Mouse (Mus musculus) embryonic facial prominence, embryonic 11.5 days (tissue): Measurements from ENCODE around the gene Tctex1d4. TPM values are rescaled to one million over a fixed set of nuclear protein-coding genes. Genes with fewer than 3 reads are reported as not detected.

ENCODE experiments used
- ATAC-seq: fragments of 200-750 bp; cut with Nextera tagmentation; replicated peaks from 2 replicates; pipeline ENCODE4 v1.8.0; 2017; ENCODE audit warnings: low read depth; ENCODE audit not compliant: insufficient number of reproducible peaks, low FRiP score, low TSS enrichment
- DNase-seq: peaks from one replicate; pipeline ENCODE4 v3.0.0-alpha.2; 2015; ENCODE audit warnings: low spot score
- H3K27ac ChIP-seq: fragments of 300-500 bp; sonication (generic); replicated peaks from 2 replicates; pipeline ENCODE4 v1.5.1; 2014; ENCODE audit warnings: mild to moderate bottlenecking, low read depth, low read length, control low read depth
- H3K27me3 ChIP-seq: fragments of 300-500 bp; sonication (generic); 2 replicates; pipeline ENCODE4 v1.6.1; 2014; ENCODE audit warnings: mild to moderate bottlenecking, low read length, moderate library complexity, mixed read lengths; ENCODE audit not compliant: control insufficient read depth, insufficient read depth
- H3K36me3 ChIP-seq: fragments of 300-500 bp; sonication (generic); replicated peaks from 2 replicates; pipeline ENCODE4 v1.6.1; 2014; ENCODE audit warnings: low read depth, mild to moderate bottlenecking, low read length, moderate library complexity, mixed read lengths; ENCODE audit not compliant: control insufficient read depth, insufficient read depth
- H3K4me1 ChIP-seq: fragments of 300-500 bp; sonication (generic); 2 replicates; pipeline ENCODE4 v1.6.1; 2014; ENCODE audit warnings: low read length, mixed read lengths; ENCODE audit not compliant: control insufficient read depth, insufficient read depth
- H3K4me2 ChIP-seq: fragments of 300-500 bp; sonication (generic); 2 replicates; pipeline ENCODE4 v1.6.1; 2014; ENCODE audit warnings: low read depth, mild to moderate bottlenecking, control low read depth, low read length, moderate library complexity
- H3K4me3 ChIP-seq: fragments of 300-500 bp; sonication (generic); 2 replicates; pipeline ENCODE4 v1.5.1; 2014; ENCODE audit warnings: low read depth, low read length, control low read depth
- H3K9ac ChIP-seq: fragments of 300-500 bp; sonication (generic); replicated peaks from 2 replicates; pipeline ENCODE4 v1.6.1; 2014; ENCODE audit warnings: mild to moderate bottlenecking, control low read depth, low read length
- H3K9me3 ChIP-seq: fragments of 300-500 bp; sonication (generic); replicated peaks from 2 replicates; pipeline ENCODE4 v1.6.1; 2016; ENCODE audit warnings: mild to moderate bottlenecking, low read length, inconsistent platforms, mixed read lengths; ENCODE audit not compliant: control insufficient read depth
- WGBS: fragments of 180-500 bp; shearing (Covaris S2); extraction: QIAGEN DNeasy Blood & Tissue Kit; methylation state at CpG from one replicate; pipeline ENCODE4 v1.1.7; 2014; 5-methylcytosine and 5-hydroxymethylcytosine counted together
- polyA plus RNA-seq: library from polyadenylated mRNA; unstranded; fragments of >200 nt; fragmentation: Nextera tagmentation; extraction: Ambion mirVana; gene quantifications from 2 replicates; pipeline ENCODE4 v1.2.1, GENCODE M21; 2014

Gene Tctex1d4
- polyA plus RNA-seq, 1 experiment from 2014 or later: not detected

DNA sequence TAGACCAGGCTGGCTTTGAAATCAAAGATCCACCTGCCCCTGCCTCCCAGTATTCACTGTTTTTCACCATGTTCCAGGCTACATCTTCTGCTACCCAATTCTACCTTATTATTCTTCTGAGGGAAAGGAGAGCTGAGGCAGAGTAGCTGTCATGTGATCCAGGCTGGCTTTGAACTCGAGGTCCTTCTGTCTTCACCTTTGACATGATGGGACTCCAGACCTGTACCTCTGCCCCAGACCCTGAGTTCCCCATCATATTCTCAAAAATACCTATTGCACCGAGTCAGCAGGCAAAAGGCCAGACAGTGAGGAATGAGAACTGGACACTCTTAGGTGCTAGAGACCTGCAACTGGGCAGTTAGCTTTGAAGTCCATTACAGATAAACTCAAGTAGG lies 8.0 kb downstream of the Tctex1d4 start:
- Histone ChIP-seq H3K4me2 (no peak overlapping the region), H3K9me3 (no peaks in the 10 kb centered on the region), H3K36me3 (no peaks in the 10 kb centered on the region), H3K27ac (no peak overlapping the region), H3K27me3 (peaks cover 14% of the 10 kb centered on the region), H3K4me1 (peaks cover 9% of the 10 kb centered on the region; the same call in 1 of the 2 replicates), H3K4me3 (no peak overlapping the region), H3K9ac (no peak overlapping the region)
- no peak for ATAC-seq
- DNase-seq: no peak
- 31% methylated on average over 2 of the region's 2 CpGs for WGBS

DNA sequence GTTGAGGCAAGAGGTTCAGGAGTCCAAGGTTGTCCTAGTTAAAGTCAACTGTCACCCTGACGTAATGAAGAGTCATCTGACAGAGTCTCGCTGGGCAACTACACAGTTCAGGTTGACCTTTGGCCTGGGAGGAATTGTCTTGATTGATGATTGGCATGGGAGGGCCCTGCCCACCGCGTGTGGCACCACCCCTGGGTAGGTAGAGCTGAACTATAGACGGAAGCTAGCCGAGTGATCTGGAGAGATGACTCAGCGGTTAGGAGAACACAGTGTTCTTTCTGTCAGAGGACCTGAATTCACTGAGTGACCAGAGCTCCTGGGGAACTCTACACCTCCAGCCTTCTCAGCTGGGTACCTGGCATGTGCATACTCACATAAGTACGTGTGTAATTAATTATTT lies 9.4 kb downstream of the Tctex1d4 start:
- no peaks in the 10 kb centered on the region for H3K9me3 ChIP-seq
- H3K4me3 ChIP-seq: no peak overlapping the region
- H3K27me3 ChIP-seq: peaks cover 14% of the 10 kb centered on the region
- ATAC-seq (no peak), DNase-seq (no peak)
- H3K36me3 ChIP-seq: no peaks in the 10 kb centered on the region
- peaks cover 9% of the 10 kb centered on the region; the same call in 1 of the 2 replicates for H3K4me1 ChIP-seq
- H3K4me2 ChIP-seq: no peak overlapping the region
- no peak overlapping the region for H3K27ac ChIP-seq
- WGBS: 21% methylated on average over 8 of the region's 8 CpGs
- H3K9ac ChIP-seq: no peak overlapping the region

DNA sequence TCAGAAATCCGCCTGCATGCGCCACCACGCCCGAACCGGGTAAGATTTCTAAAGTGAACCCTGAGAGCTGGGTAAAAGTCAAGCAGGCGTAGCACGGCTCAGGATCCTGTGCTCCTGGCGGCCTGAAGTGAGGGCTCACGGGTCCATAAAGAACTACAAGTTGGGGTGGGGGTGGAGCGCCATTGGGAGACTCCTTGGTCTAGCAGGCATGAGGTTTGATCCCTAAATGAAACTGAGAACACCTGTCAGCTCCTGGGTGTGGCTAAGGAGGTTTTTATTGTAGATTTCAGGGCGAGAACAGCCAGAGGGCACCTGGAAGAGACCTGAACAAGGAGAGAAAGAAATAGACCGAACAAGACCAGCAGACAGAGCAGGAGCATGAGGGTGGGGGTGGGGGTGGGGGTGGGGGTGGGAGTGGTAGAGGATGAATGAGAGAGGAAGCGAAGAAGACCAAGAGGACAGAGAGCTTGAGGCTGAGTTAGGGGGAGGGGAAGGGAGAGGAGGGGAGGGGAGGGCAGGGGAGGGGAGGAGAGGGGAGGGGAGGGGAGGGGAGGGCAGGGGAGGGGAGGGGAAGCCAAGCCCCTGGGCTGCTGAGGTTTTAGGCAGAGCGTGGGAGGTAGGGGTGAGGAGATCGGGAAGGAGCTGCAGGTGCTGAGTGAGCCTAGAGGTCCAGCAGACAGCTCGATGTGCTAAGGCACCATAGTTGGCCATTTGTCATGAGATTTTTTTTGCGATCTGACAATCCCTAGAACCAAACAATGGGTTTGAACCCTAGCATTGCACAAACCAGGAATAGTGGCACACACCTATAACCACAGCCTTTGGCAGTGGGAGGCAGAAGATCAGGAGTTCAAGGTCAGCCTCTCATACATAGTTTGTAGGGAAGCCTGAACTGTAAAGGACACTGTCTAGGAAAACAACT lies 12.0 kb downstream of the Tctex1d4 start:
- DNase-seq: no peak
- Histone ChIP-seq H3K4me1 (no peaks in the 10 kb centered on the region), H3K36me3 (no peaks in the 10 kb centered on the region), H3K27ac (no peak overlapping the region), H3K9ac (no peak overlapping the region), H3K4me3 (no peak overlapping the region), H3K4me2 (no peak overlapping the region), H3K27me3 (no peaks in the 10 kb centered on the region), H3K9me3 (no peaks in the 10 kb centered on the region)
- ATAC-seq: no peak
- 72% methylated on average over 15 of the region's 17 CpGs for WGBS

DNA sequence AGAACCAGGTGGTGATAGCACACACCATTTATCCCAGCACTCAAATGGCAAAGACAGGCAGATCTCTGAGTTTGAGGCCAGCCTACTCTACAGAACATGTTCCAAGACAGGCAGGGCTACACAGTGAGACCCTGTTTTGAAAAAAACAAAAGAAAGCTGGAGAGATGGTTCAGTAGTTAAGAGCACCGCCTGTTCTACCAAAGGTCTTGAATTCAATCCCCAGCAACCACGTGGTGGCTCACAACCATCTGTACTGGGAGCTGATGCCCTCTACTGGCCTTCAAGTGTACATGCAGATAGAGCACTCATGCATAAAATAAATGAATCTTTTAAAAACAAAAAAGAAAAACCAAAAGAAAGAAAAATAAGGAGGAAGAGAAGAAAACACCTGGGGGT lies 12.6 kb downstream of the Tctex1d4 start:
- no peaks in the 10 kb centered on the region for H3K27me3 ChIP-seq
- H3K4me1 ChIP-seq: no peaks in the 10 kb centered on the region
- no peaks in the 10 kb centered on the region for H3K36me3 ChIP-seq
- WGBS: 7% methylated on average over 2 of the region's 2 CpGs
- ATAC-seq (no peak), DNase-seq (peak; percentile 67)
- H3K27ac ChIP-seq: no peak overlapping the region
- no peak overlapping the region for H3K9ac ChIP-seq
- H3K4me3 ChIP-seq: no peak overlapping the region
- H3K4me2 ChIP-seq: no peak overlapping the region
- no peaks in the 10 kb centered on the region for H3K9me3 ChIP-seq

DNA sequence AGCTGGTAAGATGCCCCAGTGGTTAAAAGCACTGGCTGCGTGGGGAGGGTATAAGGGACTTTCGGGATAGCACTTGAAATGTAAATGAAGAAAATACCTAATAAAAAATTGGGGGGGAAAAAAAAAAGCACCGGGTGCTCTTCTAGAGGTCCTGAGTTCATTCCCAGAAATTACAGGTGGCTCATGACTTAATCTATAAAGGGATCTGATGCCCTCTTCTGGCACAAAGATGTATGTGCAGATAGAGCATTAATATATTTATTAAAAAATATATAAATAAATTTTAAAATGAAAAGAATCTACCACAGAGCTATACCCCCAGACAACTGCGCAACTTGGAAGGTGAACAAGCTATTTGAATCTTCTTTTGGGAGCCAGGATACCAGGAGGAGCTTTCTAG lies 14.0 kb downstream of the Tctex1d4 start:
- Histone ChIP-seq H3K9me3 (no peaks in the 10 kb centered on the region), H3K27me3 (no peaks in the 10 kb centered on the region), H3K9ac (no peak overlapping the region), H3K27ac (no peak overlapping the region), H3K4me1 (no peaks in the 10 kb centered on the region), H3K36me3 (no peaks in the 10 kb centered on the region), H3K4me2 (no peak overlapping the region), H3K4me3 (no peak overlapping the region)
- WGBS: 48% methylated on average over 4 of the region's 4 CpGs
- no peak for DNase-seq
- ATAC-seq: no peak

DNA sequence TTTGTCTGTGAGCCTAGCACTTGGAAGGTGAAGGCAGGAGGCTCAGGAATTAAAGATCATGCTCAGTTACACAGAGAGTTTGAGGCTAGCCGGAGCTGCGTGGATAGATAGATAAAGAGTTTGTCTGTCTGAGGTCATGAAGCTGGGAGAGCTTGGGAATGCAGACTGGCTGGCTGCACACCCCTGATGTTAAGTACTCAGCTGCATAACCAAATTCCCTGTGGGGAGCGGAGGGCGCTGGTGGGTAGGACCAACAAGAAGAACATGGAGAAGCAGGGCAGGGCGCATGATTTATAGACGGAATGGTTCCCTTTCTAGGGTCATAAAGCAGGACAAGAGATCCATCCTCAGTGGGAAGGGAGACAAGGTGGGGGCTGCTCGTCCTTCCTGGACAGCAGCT lies 16.4 kb downstream of the Tctex1d4 start:
- no peaks in the 10 kb centered on the region for H3K36me3 ChIP-seq
- H3K9ac ChIP-seq: no peak overlapping the region
- ATAC-seq (no peak), DNase-seq (no peak)
- WGBS: 64% methylated on average over 7 of the region's 7 CpGs
- no peaks in the 10 kb centered on the region for H3K9me3 ChIP-seq
- H3K27ac ChIP-seq: no peak overlapping the region
- H3K4me1 ChIP-seq: no peaks in the 10 kb centered on the region
- no peak overlapping the region for H3K4me2 ChIP-seq
- no peak overlapping the region for H3K4me3 ChIP-seq
- no peaks in the 10 kb centered on the region for H3K27me3 ChIP-seq

DNA sequence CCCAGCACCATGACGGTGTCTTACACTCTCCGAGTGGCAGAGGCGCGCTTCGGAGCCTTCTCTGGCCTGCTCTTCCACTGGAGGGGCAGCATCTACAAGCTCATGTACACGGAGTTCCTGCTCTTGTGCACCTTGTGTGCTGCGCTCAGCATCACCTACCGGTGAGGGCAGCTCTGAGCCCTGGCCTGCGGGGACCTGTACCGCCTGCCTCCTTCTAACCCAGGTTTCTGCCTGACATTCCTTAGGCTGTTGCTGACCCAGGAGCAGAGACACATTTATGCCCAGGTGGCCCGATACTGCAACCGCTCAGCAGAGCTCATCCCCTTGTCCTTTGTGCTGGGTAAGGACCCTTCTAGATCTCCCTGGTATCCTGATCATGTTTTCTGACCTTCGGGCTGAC lies 18.7 kb downstream of the Tctex1d4 start:
- 93% methylated on average over 13 of the region's 13 CpGs for WGBS
- DNase-seq: no peak
- H3K4me2 ChIP-seq: no peak overlapping the region

DNA sequence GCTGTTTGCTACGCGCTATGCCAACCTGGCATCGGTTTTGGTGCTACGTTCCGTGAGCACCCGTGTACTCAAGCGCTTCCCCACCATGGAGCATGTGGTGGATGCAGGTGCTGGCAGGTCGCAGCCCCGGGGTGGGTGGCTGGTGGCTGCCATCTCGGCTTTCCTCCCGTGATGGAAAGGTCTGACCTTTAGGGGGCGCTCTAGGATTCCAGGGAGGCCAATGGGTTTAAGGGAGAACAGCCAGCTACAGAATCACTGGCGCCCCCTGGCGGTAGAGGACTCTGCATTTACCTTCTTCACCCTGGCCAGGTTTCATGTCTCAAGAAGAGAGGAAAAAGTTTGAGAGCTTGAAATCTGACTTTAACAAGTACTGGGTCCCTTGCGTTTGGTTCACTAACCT lies 19.6 kb downstream of the Tctex1d4 start:
- WGBS: 31% methylated on average over 15 of the region's 15 CpGs
- Histone ChIP-seq H3K4me3 (no peak overlapping the region), H3K4me2 (no peak overlapping the region), H3K9ac (no peak overlapping the region), H3K4me1 (no peaks in the 10 kb centered on the region), H3K9me3 (no peaks in the 10 kb centered on the region), H3K27me3 (no peaks in the 10 kb centered on the region), H3K27ac (no peak overlapping the region), H3K36me3 (peaks cover 5% of the 10 kb centered on the region)
- no peak for ATAC-seq
- peak; percentile 87 for DNase-seq

More for the DNA sequence above, 18.7 kb downstream of the Tctex1d4 start:
- Histone ChIP-seq H3K9ac (no peak overlapping the region), H3K27ac (no peak overlapping the region), H3K27me3 (no peaks in the 10 kb centered on the region), H3K9me3 (no peaks in the 10 kb centered on the region), H3K4me3 (no peak overlapping the region), H3K36me3 (peaks cover 2% of the 10 kb centered on the region), H3K4me1 (no peaks in the 10 kb centered on the region)
- ATAC-seq: no peak
